Mouse (Mus musculus): ENCODE data around the gene Cyth1. TPM values are rescaled to one million over a fixed set of nuclear protein-coding genes. Genes with fewer than 3 reads are reported as not detected.

Gene Cyth1
- polyA plus RNA-seq, 1 experiment = 89.8 TPM

GRCm38 (mm10) chr11:118170333-118170732, 78.1 kb downstream of the Cyth1 start:
- WGBS = 34% methylated on average over 5 of the region's 5 CpGs
- TF ChIP-seq POLR2A (IDR thresholded peaks at IDR 0.05; ENCODE audit: borderline replicate concordance, insufficient read depth, low read length) = no peak
- H3K4me1 ChIP-seq (ENCODE audit: control insufficient read depth, insufficient read depth, low read length) = peaks cover 48% of the 10 kb centered on the region
- peak; percentile 67 to 70 for DNase-seq
- no peak overlapping the region for H3K4me3 ChIP-seq (replicated peaks; ENCODE audit: insufficient read depth, low read depth, low read length)
- H3K27me3 ChIP-seq (ENCODE audit: control insufficient read depth, insufficient read depth, low read length) = no peaks in the 10 kb centered on the region
- no peak overlapping the region for H3K27ac ChIP-seq (ENCODE audit: insufficient read depth, low read length)

GRCm38 (mm10) chr11:118168714-118169113, 79.7 kb downstream of the Cyth1 start:
- Histone ChIP-seq H3K4me3 (replicated peaks; ENCODE audit: insufficient read depth, low read depth, low read length) (no peak overlapping the region), H3K27me3 (ENCODE audit: control insufficient read depth, insufficient read depth, low read length) (no peaks in the 10 kb centered on the region), H3K4me1 (ENCODE audit: control insufficient read depth, insufficient read depth, low read length) (peaks cover 56% of the 10 kb centered on the region), H3K27ac (ENCODE audit: insufficient read depth, low read length) (no peak overlapping the region)
- WGBS = 30% methylated on average over 9 of the region's 9 CpGs
- TF ChIP-seq POLR2A (IDR thresholded peaks at IDR 0.05; ENCODE audit: borderline replicate concordance, insufficient read depth, low read length) (no peak), CTCF (IDR thresholded peaks at IDR 0.05; ENCODE audit: borderline replicate concordance, insufficient read depth, low read depth, low read length) (no peak)
- DNase-seq = peak; percentile 57 to 64

- Histone ChIP-seq H3K4me1 (ENCODE audit: control insufficient read depth, insufficient read depth, low read length) (peaks cover 62% of the 10 kb centered on the region), H3K27me3 (ENCODE audit: control insufficient read depth, insufficient read depth, low read length) (no peaks in the 10 kb centered on the region), H3K27ac (ENCODE audit: insufficient read depth, low read length) (no peak overlapping the region), H3K4me3 (replicated peaks; ENCODE audit: insufficient read depth, low read depth, low read length) (no peak overlapping the region)
- 92% methylated on average over 5 of the region's 5 CpGs for WGBS
- no peak for TF ChIP-seq CTCF (IDR thresholded peaks at IDR 0.05; ENCODE audit: borderline replicate concordance, insufficient read depth, low read depth, low read length)
- no peak for TF ChIP-seq POLR2A (IDR thresholded peaks at IDR 0.05; ENCODE audit: borderline replicate concordance, insufficient read depth, low read length)
- DNase-seq = no peak
These were observed 81.8 kb downstream of the Cyth1 start for GRCm38 (mm10) chr11:118166626-118167025.

DNA sequence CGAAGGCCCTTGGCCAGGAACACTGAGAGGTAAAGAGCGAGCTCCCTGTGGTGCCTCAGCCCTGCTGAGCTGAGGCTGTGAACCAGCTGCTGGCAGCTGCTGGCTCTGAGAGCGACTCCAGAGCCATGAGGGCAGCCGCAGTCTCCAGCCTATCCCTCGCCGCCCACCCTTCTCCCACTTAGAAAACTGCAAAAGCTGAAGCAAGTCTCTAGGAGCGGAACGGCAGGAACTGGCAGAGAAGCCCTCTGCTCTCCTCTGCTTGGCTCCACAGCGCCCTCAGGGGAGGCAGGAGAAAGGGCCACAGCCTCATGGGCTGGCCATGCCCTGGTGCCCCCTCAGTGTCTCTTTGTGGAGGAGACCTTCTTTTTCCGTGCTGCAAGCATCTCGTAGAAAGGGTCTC, 82.7 kb downstream of the Cyth1 start:
- Histone ChIP-seq H3K4me3 (replicated peaks; ENCODE audit: insufficient read depth, low read depth, low read length) (no peak overlapping the region), H3K27ac (ENCODE audit: insufficient read depth, low read length) (peak overlapping the region; percentile 44; the same call in 1 of the 2 replicates), H3K4me1 (ENCODE audit: control insufficient read depth, insufficient read depth, low read length) (peaks cover 54% of the 10 kb centered on the region), H3K27me3 (ENCODE audit: control insufficient read depth, insufficient read depth, low read length) (no peaks in the 10 kb centered on the region)
- WGBS = 57% methylated on average over 11 of the region's 11 CpGs
- TF ChIP-seq CTCF (IDR thresholded peaks at IDR 0.05; ENCODE audit: borderline replicate concordance, insufficient read depth, low read depth, low read length) (no peak), POLR2A (IDR thresholded peaks at IDR 0.05; ENCODE audit: borderline replicate concordance, insufficient read depth, low read length) (no peak)
- DNase-seq = peak in 1 of 2 experiments; percentile 34

DNA sequence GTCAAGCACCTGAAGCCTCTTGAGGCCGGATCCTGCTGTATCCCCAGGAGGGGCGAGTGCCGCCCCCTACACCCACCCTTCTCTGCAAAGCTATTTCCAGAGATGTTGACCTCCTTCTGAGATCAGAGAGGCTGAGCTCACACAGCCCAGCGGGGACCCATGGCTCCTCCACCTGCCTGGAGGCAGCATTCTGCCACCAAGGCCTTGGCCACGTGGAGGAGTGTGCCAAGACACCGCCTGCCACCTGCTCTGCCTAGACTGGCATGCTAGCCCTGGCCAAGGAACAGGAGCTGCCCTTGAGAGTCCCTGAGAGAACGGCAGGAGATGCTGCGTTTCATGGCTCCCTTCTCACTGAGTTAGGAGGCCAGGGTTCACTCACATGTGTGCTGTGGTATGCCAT, 83.8 kb downstream of the Cyth1 start:
- no peak overlapping the region for H3K4me3 ChIP-seq (replicated peaks; ENCODE audit: insufficient read depth, low read depth, low read length)
- 16% methylated on average over 8 of the region's 8 CpGs for WGBS
- no peaks in the 10 kb centered on the region for H3K27me3 ChIP-seq (ENCODE audit: control insufficient read depth, insufficient read depth, low read length)
- peak overlapping the region; percentile 31 for H3K27ac ChIP-seq (ENCODE audit: insufficient read depth, low read length)
- DNase-seq = peak; percentile 85 to 91
- H3K4me1 ChIP-seq (ENCODE audit: control insufficient read depth, insufficient read depth, low read length) = peaks cover 47% of the 10 kb centered on the region
- TF ChIP-seq CTCF (IDR thresholded peaks at IDR 0.05; ENCODE audit: borderline replicate concordance, insufficient read depth, low read depth, low read length) (no peak), POLR2A (IDR thresholded peaks at IDR 0.05; ENCODE audit: borderline replicate concordance, insufficient read depth, low read length) (no peak)

- peak; percentile 42 to 45 for DNase-seq
- Histone ChIP-seq H3K4me3 (replicated peaks; ENCODE audit: insufficient read depth, low read depth, low read length) (no peak overlapping the region), H3K4me1 (ENCODE audit: control insufficient read depth, insufficient read depth, low read length) (peaks cover 36% of the 10 kb centered on the region), H3K27ac (ENCODE audit: insufficient read depth, low read length) (peak overlapping the region; percentile 3; the same call in 1 of the 2 replicates), H3K27me3 (ENCODE audit: control insufficient read depth, insufficient read depth, low read length) (no peaks in the 10 kb centered on the region)
- TF ChIP-seq CTCF (IDR thresholded peaks at IDR 0.05; ENCODE audit: borderline replicate concordance, insufficient read depth, low read depth, low read length) (no peak), POLR2A (IDR thresholded peaks at IDR 0.05; ENCODE audit: borderline replicate concordance, insufficient read depth, low read length) (no peak)
- WGBS = 22% methylated on average over 10 of the region's 10 CpGs
These were observed 86.1 kb downstream of the Cyth1 start for GRCm38 (mm10) chr11:118162245-118162644.

GRCm38 (mm10) chr11:118161240-118161639, 87.2 kb downstream of the Cyth1 start:
- Histone ChIP-seq H3K27ac (ENCODE audit: insufficient read depth, low read length) (no peak overlapping the region), H3K27me3 (ENCODE audit: control insufficient read depth, insufficient read depth, low read length) (no peaks in the 10 kb centered on the region), H3K4me1 (ENCODE audit: control insufficient read depth, insufficient read depth, low read length) (peaks cover 35% of the 10 kb centered on the region), H3K4me3 (replicated peaks; ENCODE audit: insufficient read depth, low read depth, low read length) (no peak overlapping the region)
- TF ChIP-seq CTCF (IDR thresholded peaks at IDR 0.05; ENCODE audit: borderline replicate concordance, insufficient read depth, low read depth, low read length) (no peak), POLR2A (IDR thresholded peaks at IDR 0.05; ENCODE audit: borderline replicate concordance, insufficient read depth, low read length) (no peak)
- no peak for DNase-seq
- 79% methylated on average over 6 of the region's 6 CpGs for WGBS

GRCm38 (mm10) chr11:118160763-118161162, 87.6 kb downstream of the Cyth1 start:
- DNase-seq = no peak
- no peak for TF ChIP-seq CTCF (IDR thresholded peaks at IDR 0.05; ENCODE audit: borderline replicate concordance, insufficient read depth, low read depth, low read length)
- no peak overlapping the region for H3K27ac ChIP-seq (ENCODE audit: insufficient read depth, low read length)
- H3K27me3 ChIP-seq (ENCODE audit: control insufficient read depth, insufficient read depth, low read length) = no peaks in the 10 kb centered on the region
- peaks cover 31% of the 10 kb centered on the region for H3K4me1 ChIP-seq (ENCODE audit: control insufficient read depth, insufficient read depth, low read length)
- H3K4me3 ChIP-seq (replicated peaks; ENCODE audit: insufficient read depth, low read depth, low read length) = no peak overlapping the region
- 72% methylated on average over 2 of the region's 2 CpGs for WGBS
